Mouse (Mus musculus) midbrain, postnatal 0 days (tissue): Measurements from ENCODE around the gene Tbx4. TPM values are rescaled to one million over a fixed set of nuclear protein-coding genes. Genes with fewer than 3 reads are reported as not detected.
A peak's percentile ranks its signal among the peaks of the same experiment; 100 is the strongest.

Experiments
- ATAC-seq: fragments of 200-750 bp; cut with Nextera tagmentation; 2 replicates; pipeline ENCODE4 v1.8.0; 2017; ENCODE audit warnings: moderate number of reproducible peaks, mild to moderate bottlenecking, moderate TSS enrichment, moderate library complexity; ENCODE audit not compliant: low FRiP score
- DNase-seq: peaks from one replicate; pipeline ENCODE4 v3.0.0-alpha.2; 2015; ENCODE audit warnings: low spot score
- H3K27ac ChIP-seq: fragments of 300-500 bp; sonication (generic); 2 replicates; pipeline ENCODE4 v1.5.1; 2014; ENCODE audit warnings: low read depth, mild to moderate bottlenecking, low read length, mixed read lengths
- H3K27me3 ChIP-seq: fragments of 300-500 bp; sonication (generic); 2 replicates; pipeline ENCODE4 v1.6.1; 2014; ENCODE audit warnings: low read length, control low read depth, mixed read lengths; ENCODE audit not compliant: insufficient read depth
- H3K36me3 ChIP-seq: fragments of 300-500 bp; sonication (generic); 2 replicates; pipeline ENCODE4 v1.6.1; 2014; ENCODE audit warnings: low read length, control low read depth, mixed read lengths; ENCODE audit not compliant: insufficient read depth
- H3K4me1 ChIP-seq: fragments of 300-500 bp; sonication (generic); 2 replicates; pipeline ENCODE4 v1.6.1; 2014; ENCODE audit warnings: mild to moderate bottlenecking, control low read depth, antibody characterized with exemption, low read length, mixed read lengths; ENCODE audit not compliant: insufficient read depth
- H3K4me2 ChIP-seq: fragments of 300-500 bp; sonication (generic); 2 replicates; pipeline ENCODE4 v1.6.1; 2014; ENCODE audit warnings: low read depth, mild to moderate bottlenecking, low read length, mixed read lengths; ENCODE audit not compliant: poor library complexity, severe bottlenecking
- H3K4me3 ChIP-seq: fragments of 300-500 bp; sonication (generic); 2 replicates; pipeline ENCODE4 v1.5.1; 2014; ENCODE audit warnings: low read depth, mild to moderate bottlenecking, low read length, moderate library complexity
- H3K9ac ChIP-seq: fragments of 300-500 bp; sonication (generic); replicated peaks from 2 replicates; pipeline ENCODE4 v1.6.1; 2014; ENCODE audit warnings: mild to moderate bottlenecking, low read length, moderate library complexity, mixed read lengths; ENCODE audit not compliant: poor library complexity, severe bottlenecking
- H3K9me3 ChIP-seq: fragments of 300-500 bp; sonication (generic); 2 replicates; pipeline ENCODE4 v1.6.1; 2016; ENCODE audit warnings: low read length, control low read depth
- CTCF ChIP-seq: IDR thresholded peaks from 2 replicates; pipeline ENCODE4 v1.5.1; 2016; ENCODE audit warnings: antibody characterized with exemption, mild to moderate bottlenecking
- WGBS: fragments of 180-500 bp; shearing (Covaris S2); extraction: QIAGEN DNeasy Blood & Tissue Kit; methylation state at CpG from one replicate; pipeline ENCODE4 v1.1.7; 2014; 5-methylcytosine and 5-hydroxymethylcytosine counted together
- polyA plus RNA-seq: library from polyadenylated mRNA; unstranded; fragments of >200 nt; fragmentation: Nextera tagmentation; extraction: Ambion mirVana; gene quantifications from 2 replicates; pipeline ENCODE4 v1.2.1, GENCODE M21; 2015
- total RNA-seq: library from RNA; depleted of rRNA; stranded (reverse); fragments of >200 nt; gene quantifications from 2 replicates; pipeline ENCODE4 v1.2.3, GENCODE M21; 2014; rRNA removed

The Tbx4 gene
- total RNA-seq (0.05 and 0.27 TPM in 2 replicates), polyA plus RNA-seq (0.20 and 0.37 TPM in 2 replicates)

- H3K27ac ChIP-seq, result no peak within 1 kb of the TSS
- DNase-seq (no peak), ATAC-seq (no peak)
- H3K36me3 ChIP-seq, result no peaks in the 10 kb centered on the region
- H3K4me3 ChIP-seq, result no peak within 1 kb of the TSS
- no peaks in the 10 kb centered on the region for H3K9me3 ChIP-seq
- no peak within 1 kb of the TSS for H3K4me2 ChIP-seq
- H3K9ac ChIP-seq, result no peak within 1 kb of the TSS
- 15% methylated on average over 26 of the region's 28 CpGs for WGBS
- 0 out of 2 replicates have a peak, but pooled peaks cover 2% of the 10 kb centered on the region for H3K4me1 ChIP-seq
- H3K27me3 ChIP-seq, result peaks cover 52% of the 10 kb centered on the region
- TF ChIP-seq CTCF, result no peak
Observed at GRCm38 (mm10) chr11:85885665-85886428, at the start of gene Tbx4. Tbx4 (plus strand) TSS chr11:85886422.

DNA sequence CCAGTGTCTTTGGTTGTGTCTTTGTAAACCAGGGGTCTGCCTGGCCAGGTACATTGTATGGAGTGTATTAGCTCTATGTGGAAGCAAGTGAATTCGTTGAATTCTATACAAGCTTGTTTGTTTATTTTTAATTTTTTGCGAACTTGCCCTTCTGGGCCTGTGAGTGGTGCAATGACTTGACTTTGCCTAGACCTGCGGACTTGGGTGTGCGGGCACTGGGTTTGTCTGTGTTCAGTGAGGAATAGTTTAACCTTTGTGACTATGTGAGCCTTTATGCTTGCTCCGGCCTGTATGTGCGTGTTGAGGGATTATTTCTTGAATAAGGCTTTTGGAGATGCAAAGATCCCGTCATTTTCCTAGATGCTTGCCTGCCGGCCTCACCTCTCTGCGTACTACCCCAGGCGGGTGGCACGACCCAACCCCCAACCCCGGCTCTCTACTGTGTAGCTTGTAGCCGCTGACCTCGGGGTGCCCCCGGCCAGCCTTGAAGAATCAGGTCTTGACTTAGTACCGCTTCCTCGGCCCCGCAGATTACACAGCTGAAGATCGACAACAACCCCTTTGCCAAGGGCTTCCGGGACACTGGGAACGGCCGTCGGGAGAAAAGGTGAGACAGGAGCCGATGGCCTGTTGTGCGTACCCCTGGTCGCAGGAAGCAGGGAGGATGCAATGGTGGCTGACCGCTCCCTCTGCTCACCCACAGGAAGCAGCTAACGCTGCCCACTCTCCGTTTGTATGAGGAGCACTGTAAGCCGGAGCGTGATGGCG is 49.5 kb upstream of the Tbx4 start:
- Histone ChIP-seq H3K27me3 (peaks cover 88% of the 10 kb centered on the region), H3K9me3 (no peaks in the 10 kb centered on the region), H3K4me1 (peaks cover 1% of the 10 kb centered on the region; the same call in 1 of the 2 replicates), H3K4me2 (no peak overlapping the region), H3K36me3 (no peaks in the 10 kb centered on the region), H3K4me3 (no peak overlapping the region), H3K27ac (no peak overlapping the region), H3K9ac (no peak overlapping the region)
- ATAC-seq, result no peak
- no peak for DNase-seq
- under 1% methylated on average over 32 of the region's 32 CpGs for WGBS
- TF ChIP-seq CTCF, result no peak

GRCm38 (mm10) chr11:85837291-85837647 is 49.0 kb upstream of the Tbx4 start:
- DNase-seq (no peak), ATAC-seq (no peak)
- WGBS, result 2% methylated on average over 18 of the region's 18 CpGs
- no peaks in the 10 kb centered on the region for H3K36me3 ChIP-seq
- H3K4me2 ChIP-seq, result no peak overlapping the region
- no peak overlapping the region for H3K27ac ChIP-seq
- H3K4me3 ChIP-seq, result no peak overlapping the region; the same call in 1 of the 2 replicates
- no peaks in the 10 kb centered on the region for H3K9me3 ChIP-seq
- peaks cover 91% of the 10 kb centered on the region for H3K27me3 ChIP-seq
- no peak for TF ChIP-seq CTCF
- peaks cover 5% of the 10 kb centered on the region; the same call in 1 of the 2 replicates for H3K4me1 ChIP-seq
- no peak overlapping the region for H3K9ac ChIP-seq

DNA sequence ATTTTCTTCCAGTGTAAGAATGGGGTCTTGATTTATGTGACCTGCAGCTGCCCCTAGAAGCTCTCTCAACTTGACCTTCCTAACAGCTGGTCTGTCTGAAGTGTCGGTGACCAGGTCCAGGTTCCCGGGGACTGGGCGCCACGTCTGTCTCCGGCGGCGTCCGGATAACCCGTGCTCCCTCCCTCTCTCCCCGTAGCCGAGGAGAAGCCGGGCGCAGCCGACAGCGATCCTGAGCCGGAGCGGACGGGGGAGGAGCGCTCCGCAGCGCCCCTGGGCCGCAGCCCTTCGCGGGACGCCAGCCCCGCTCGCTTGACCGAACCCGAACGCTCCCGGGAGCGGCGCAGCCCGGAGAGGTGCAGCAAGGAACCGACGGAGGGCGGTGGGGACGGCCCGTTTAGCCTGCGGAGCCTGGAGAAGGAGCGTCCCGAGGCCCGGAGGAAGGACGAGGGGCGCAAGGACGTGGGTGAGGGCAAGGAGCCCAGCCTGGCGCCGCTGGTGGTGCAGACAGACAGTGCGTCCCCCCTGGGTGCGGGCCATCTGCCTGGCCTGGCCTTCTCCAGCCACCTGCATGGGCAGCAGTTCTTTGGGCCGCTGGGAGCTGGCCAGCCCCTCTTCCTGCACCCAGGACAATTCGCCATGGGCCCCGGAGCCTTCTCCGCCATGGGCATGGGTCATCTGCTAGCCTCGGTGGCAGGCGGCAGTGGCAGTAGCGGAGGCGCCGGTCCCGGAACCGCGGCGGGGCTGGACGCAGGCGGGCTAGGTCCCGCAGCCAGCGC is 48.4 kb upstream of the Tbx4 start:
- DNase-seq (no peak), ATAC-seq (no peak)
- Histone ChIP-seq H3K4me2 (no peak overlapping the region), H3K9ac (no peak overlapping the region), H3K9me3 (no peaks in the 10 kb centered on the region), H3K27ac (no peak overlapping the region), H3K4me3 (peak overlapping the region; percentile 24), H3K36me3 (no peaks in the 10 kb centered on the region), H3K4me1 (peaks cover 5% of the 10 kb centered on the region; the same call in 1 of the 2 replicates), H3K27me3 (peaks cover 92% of the 10 kb centered on the region)
- 1% methylated on average over 53 of the region's 67 CpGs for WGBS
- TF ChIP-seq CTCF, result no peak

GRCm38 (mm10) chr11:85838424-85839257 is 47.6 kb upstream of the Tbx4 start:
- H3K27ac ChIP-seq, result no peak overlapping the region
- H3K4me1 ChIP-seq, result peaks cover 9% of the 10 kb centered on the region; the same call in 1 of the 2 replicates
- H3K9me3 ChIP-seq, result no peaks in the 10 kb centered on the region
- no peak overlapping the region for H3K4me2 ChIP-seq
- WGBS, result 9% methylated on average over 20 of the region's 20 CpGs
- no peak for TF ChIP-seq CTCF
- ATAC-seq (no peak), DNase-seq (no peak)
- no peak overlapping the region for H3K9ac ChIP-seq
- no peaks in the 10 kb centered on the region for H3K36me3 ChIP-seq
- H3K4me3 ChIP-seq, result peak overlapping the region; percentile 24; the same call in 1 of the 2 replicates
- peaks cover 95% of the 10 kb centered on the region for H3K27me3 ChIP-seq
